Mouse (Mus musculus) kidney, adult 2 months (tissue): ENCODE results near the gene Bdkrb1. TPM values are rescaled to one million over a fixed set of nuclear protein-coding genes. Genes with fewer than 3 reads are reported as not detected.

Source experiments
- DNase-seq: peaks from one replicate; pipeline ENCODE4 v3.0.0; 2021
- H3K27ac ChIP-seq: fragments of 200-500 bp; 2 replicates; pipeline ENCODE4 v1.5.1; 2012; ENCODE audit warnings: low read depth, low read length, control low read depth, inconsistent platforms; ENCODE audit not compliant: insufficient read depth
- H3K27me3 ChIP-seq: fragments of 200-500 bp; replicated peaks from 2 replicates; pipeline ENCODE4 v1.6.1; 2012; ENCODE audit warnings: mild to moderate bottlenecking, moderate library complexity, low read length, inconsistent platforms; ENCODE audit not compliant: control insufficient read depth, insufficient read depth
- H3K36me3 ChIP-seq: fragments of 200-500 bp; 2 replicates; pipeline ENCODE4 v1.6.1; 2012; ENCODE audit warnings: mild to moderate bottlenecking, moderate library complexity, low read length, inconsistent platforms; ENCODE audit not compliant: control insufficient read depth, insufficient read depth
- H3K4me1 ChIP-seq: fragments of 200-500 bp; 2 replicates; pipeline ENCODE4 v1.6.1; 2011; ENCODE audit warnings: low read length; ENCODE audit not compliant: control insufficient read depth, insufficient read depth
- H3K4me3 ChIP-seq: fragments of 200-500 bp; 2 replicates; pipeline ENCODE4 v1.5.1; 2011; ENCODE audit warnings: mild to moderate bottlenecking, low read depth, low read length, control low read depth; ENCODE audit not compliant: insufficient read depth
- CTCF ChIP-seq: fragments of 200-500 bp; conservative IDR thresholded peaks from 2 replicates; pipeline ENCODE4 v1.5.1; 2011; ENCODE audit warnings: low read depth, mild to moderate bottlenecking, control low read depth, low read length, moderate library complexity, mixed read lengths; ENCODE audit not compliant: insufficient read depth, insufficient read length
- POLR2A ChIP-seq: fragments of 200-500 bp; IDR thresholded peaks from one replicate; pipeline ENCODE4 v1.6.1; 2011; ENCODE audit warnings: low read depth, low read length, control low read depth
- WGBS: fragments of 180-500 bp; shearing (Covaris S2); methylation state at CpG from one replicate; pipeline ENCODE4 v1.1.7; 2018; 5-methylcytosine and 5-hydroxymethylcytosine counted together
- polyA plus RNA-seq: library from polyadenylated mRNA; depleted of rRNA; stranded (reverse); fragments of >200 nt; gene quantifications from 2 replicates; pipeline ENCODE4 v1.2.3, GENCODE M21; 2012

Gene Bdkrb1
- polyA plus RNA-seq, 1 experiment: not detected

GRCm38 (mm10) chr12:105613559-105613958 lies 10.7 kb downstream of the Bdkrb1 start:
- no peak for DNase-seq
- H3K27ac ChIP-seq: no peak overlapping the region

GRCm38 (mm10) chr12:105622048-105622447 lies 19.2 kb downstream of the Bdkrb1 start:
- peaks cover 4% of the 10 kb centered on the region for H3K36me3 ChIP-seq
- no peak for TF ChIP-seq CTCF
- TF ChIP-seq POLR2A: no peak

More at GRCm38 (mm10) chr12:105613559-105613958, 10.7 kb downstream of the Bdkrb1 start:
- no peaks in the 10 kb centered on the region; the same call in 1 of the 2 replicates for H3K36me3 ChIP-seq
- 89% methylated on average over 10 of the region's 10 CpGs for WGBS
- no peaks in the 10 kb centered on the region for H3K27me3 ChIP-seq
- no peaks in the 10 kb centered on the region for H3K4me1 ChIP-seq
- TF ChIP-seq POLR2A (no peak), CTCF (no peak)
- no peak overlapping the region for H3K4me3 ChIP-seq

GRCm38 (mm10) chr12:105622981-105623539 lies 20.2 kb downstream of the Bdkrb1 start:
- no peak for TF ChIP-seq POLR2A
- TF ChIP-seq CTCF: no peak
- Histone ChIP-seq H3K36me3 (peaks cover 4% of the 10 kb centered on the region), H3K27me3 (no peaks in the 10 kb centered on the region), H3K4me3 (no peak overlapping the region), H3K27ac (no peak overlapping the region), H3K4me1 (no peaks in the 10 kb centered on the region)
- 42% methylated on average over 12 of the region's 12 CpGs for WGBS
- peak; percentile 9 for DNase-seq

More at GRCm38 (mm10) chr12:105622048-105622447, 19.2 kb downstream of the Bdkrb1 start:
- H3K27me3 ChIP-seq: no peaks in the 10 kb centered on the region
- no peak overlapping the region for H3K27ac ChIP-seq
- no peak overlapping the region for H3K4me3 ChIP-seq
- no peaks in the 10 kb centered on the region for H3K4me1 ChIP-seq
- no peak for DNase-seq
- 93% methylated on average over 7 of the region's 7 CpGs for WGBS

GRCm38 (mm10) chr12:105625798-105626197 lies 22.9 kb downstream of the Bdkrb1 start:
- H3K36me3 ChIP-seq: peaks cover 4% of the 10 kb centered on the region
- no peaks in the 10 kb centered on the region for H3K4me1 ChIP-seq
- H3K4me3 ChIP-seq: no peak overlapping the region
- no peak overlapping the region for H3K27ac ChIP-seq
- WGBS: 38% methylated on average over 7 of the region's 7 CpGs
- DNase-seq: no peak
- H3K27me3 ChIP-seq: no peaks in the 10 kb centered on the region
- TF ChIP-seq POLR2A (no peak), CTCF (no peak)

GRCm38 (mm10) chr12:105634374-105635067 lies 31.6 kb downstream of the Bdkrb1 start:
- WGBS: 90% methylated on average over 13 of the region's 13 CpGs
- Histone ChIP-seq H3K27ac (no peak overlapping the region), H3K36me3 (peaks cover 18% of the 10 kb centered on the region), H3K27me3 (no peaks in the 10 kb centered on the region), H3K4me1 (no peaks in the 10 kb centered on the region), H3K4me3 (no peak overlapping the region)
- DNase-seq: no peak
- TF ChIP-seq CTCF: no peak
- TF ChIP-seq POLR2A: no peak

- 92% methylated on average over 9 of the region's 9 CpGs for WGBS
- Histone ChIP-seq H3K27ac (no peak overlapping the region), H3K4me3 (no peak overlapping the region), H3K27me3 (no peaks in the 10 kb centered on the region), H3K36me3 (peaks cover 14% of the 10 kb centered on the region), H3K4me1 (no peaks in the 10 kb centered on the region)
- DNase-seq: no peak
- TF ChIP-seq CTCF: no peak
- no peak for TF ChIP-seq POLR2A
Observed at GRCm38 (mm10) chr12:105636551-105636950, 33.7 kb downstream of the Bdkrb1 start.

- Histone ChIP-seq H3K36me3 (peaks cover 11% of the 10 kb centered on the region), H3K4me1 (no peaks in the 10 kb centered on the region), H3K27ac (no peak overlapping the region), H3K4me3 (no peak overlapping the region), H3K27me3 (no peaks in the 10 kb centered on the region)
- no peak for DNase-seq
- 77% methylated on average over 4 of the region's 4 CpGs for WGBS
- no peak for TF ChIP-seq POLR2A
- 0 out of 2 replicates have a peak, but pooled peaks have one; percentile 20 for TF ChIP-seq CTCF
Observed at GRCm38 (mm10) chr12:105637554-105637953, 34.7 kb downstream of the Bdkrb1 start.
